Mouse (Mus musculus): ENCODE results near the gene Pllp. TPM values are rescaled to one million over a fixed set of nuclear protein-coding genes. Genes with fewer than 3 reads are reported as not detected.

Pllp gene
- polyA plus RNA-seq (2012; rRNA removed), result 214 and 242 TPM in 2 replicates

DNA sequence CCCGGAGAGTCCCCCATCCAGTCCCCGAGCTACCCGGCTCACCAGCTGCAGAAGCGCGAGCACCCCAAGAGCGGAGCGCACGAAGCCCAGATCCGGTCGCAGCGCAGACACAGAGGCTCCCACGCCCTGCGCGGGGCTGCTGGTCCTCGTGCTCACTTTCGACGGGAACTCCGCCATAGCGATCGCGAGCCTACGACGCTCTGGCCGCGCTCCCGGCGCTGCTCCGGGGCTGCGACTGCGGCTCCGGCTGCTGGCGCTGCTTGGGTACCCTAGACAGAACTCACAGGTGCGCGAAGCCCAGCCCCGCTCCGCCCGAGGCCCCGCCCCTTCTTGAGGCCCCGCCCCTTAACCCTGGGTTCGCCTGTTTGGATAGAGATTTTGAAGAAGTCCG is at the start of gene Pllp:
TSS of gene Pllp (minus strand) at position 285 of the 391 bp plus-strand sequence.
- Histone ChIP-seq H3K4me3 (replicated peaks; ENCODE audit: insufficient read depth, low read depth, low read length) (peak within 1 kb of the TSS; percentile 28), H3K27ac (ENCODE audit: insufficient read depth, low read length) (no peak within 1 kb of the TSS; the same call in 1 of the 2 replicates), H3K4me1 (ENCODE audit: control insufficient read depth, insufficient read depth, low read length) (no peaks in the 10 kb centered on the region), H3K27me3 (ENCODE audit: control insufficient read depth, insufficient read depth, low read length) (peaks cover 4% of the 10 kb centered on the region; the same call in 1 of the 2 replicates)
- WGBS, result under 1% methylated on average over 41 of the region's 41 CpGs
- no peak for DNase-seq
- TF ChIP-seq POLR2A (IDR thresholded peaks at IDR 0.05; ENCODE audit: borderline replicate concordance, insufficient read depth, low read length) (0 out of 2 replicates have a peak, but pooled peaks have one; percentile 12), CTCF (IDR thresholded peaks at IDR 0.05; ENCODE audit: borderline replicate concordance, insufficient read depth, low read depth, low read length) (no peak)

DNA sequence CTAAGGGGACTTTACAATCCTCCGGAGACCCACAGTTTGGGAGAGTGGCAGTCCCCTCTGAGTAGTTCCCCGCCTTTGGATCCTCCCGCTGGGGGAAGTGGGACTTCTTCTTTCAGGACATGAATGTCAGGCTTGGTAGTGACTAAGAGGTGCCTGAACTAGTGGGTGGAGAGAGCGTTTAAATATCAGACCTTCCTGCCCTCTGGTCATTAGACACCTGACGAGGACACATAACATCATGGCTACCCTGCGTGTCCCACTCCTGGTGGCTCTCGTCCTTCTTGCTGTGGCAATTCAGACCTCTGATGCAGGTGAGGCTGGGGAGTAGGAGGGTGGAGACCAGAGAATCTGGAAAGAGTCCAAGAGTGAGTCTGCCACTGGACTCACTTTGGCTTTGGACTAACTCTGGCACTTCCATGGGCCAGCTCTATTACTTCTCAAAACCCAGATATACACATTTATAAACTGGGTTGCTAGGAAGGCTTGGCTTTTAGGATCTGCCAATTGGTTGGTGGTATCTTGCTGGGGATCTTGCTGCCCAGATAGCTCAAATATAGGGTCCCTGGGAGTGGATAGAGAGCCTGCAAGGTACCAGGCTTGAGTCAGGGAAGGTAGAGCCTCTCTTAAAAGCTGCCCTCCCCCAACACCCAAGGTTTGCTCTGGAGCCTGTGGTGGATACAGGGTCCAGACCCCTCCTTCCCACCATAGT is 49.6 kb upstream of the Pllp start, which contains the start of gene Ccl22:
TSS of gene Ccl22 (plus strand) at position 115 of the 709 bp plus-strand sequence.
- no peak within 1 kb of the TSS for H3K27ac ChIP-seq (ENCODE audit: insufficient read depth, low read length)
- 91% methylated on average over 7 of the region's 7 CpGs for WGBS
- TF ChIP-seq CTCF (IDR thresholded peaks at IDR 0.05; ENCODE audit: borderline replicate concordance, insufficient read depth, low read depth, low read length), result no peak
- no peak for TF ChIP-seq POLR2A (IDR thresholded peaks at IDR 0.05; ENCODE audit: borderline replicate concordance, insufficient read depth, low read length)
- DNase-seq, result no peak
- no peaks in the 10 kb centered on the region for H3K27me3 ChIP-seq (ENCODE audit: control insufficient read depth, insufficient read depth, low read length)
- H3K4me1 ChIP-seq (ENCODE audit: control insufficient read depth, insufficient read depth, low read length), result no peaks in the 10 kb centered on the region
- H3K4me3 ChIP-seq (replicated peaks; ENCODE audit: insufficient read depth, low read depth, low read length), result no peak within 1 kb of the TSS

DNA sequence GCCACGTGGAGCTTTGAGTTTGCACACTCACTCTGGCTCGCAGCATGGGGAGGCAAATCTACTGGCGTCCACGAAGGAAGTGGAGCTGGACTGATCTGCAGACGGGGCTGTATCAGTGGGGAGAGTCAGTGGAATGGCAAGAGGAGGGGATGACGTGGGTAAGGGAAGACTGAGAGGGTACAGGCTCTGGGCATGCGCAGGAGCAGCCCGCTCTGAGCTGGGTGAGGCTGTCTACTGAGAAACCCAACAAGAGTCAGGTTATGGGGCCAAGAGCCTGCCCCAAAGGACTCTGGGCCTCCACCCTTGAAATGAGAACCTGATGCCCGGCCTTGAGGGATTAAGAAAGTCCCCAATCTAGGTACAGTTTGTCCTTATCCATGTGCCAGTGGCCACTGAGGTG is 48.9 kb upstream of the Pllp start:
- 80% methylated on average over 9 of the region's 9 CpGs for WGBS
- TF ChIP-seq POLR2A (IDR thresholded peaks at IDR 0.05; ENCODE audit: borderline replicate concordance, insufficient read depth, low read length), result no peak
- TF ChIP-seq CTCF (IDR thresholded peaks at IDR 0.05; ENCODE audit: borderline replicate concordance, insufficient read depth, low read depth, low read length), result no peak
- Histone ChIP-seq H3K4me3 (replicated peaks; ENCODE audit: insufficient read depth, low read depth, low read length) (no peak overlapping the region), H3K27ac (ENCODE audit: insufficient read depth, low read length) (no peak overlapping the region), H3K4me1 (ENCODE audit: control insufficient read depth, insufficient read depth, low read length) (no peaks in the 10 kb centered on the region), H3K27me3 (ENCODE audit: control insufficient read depth, insufficient read depth, low read length) (no peaks in the 10 kb centered on the region)
- DNase-seq, result no peak

DNA sequence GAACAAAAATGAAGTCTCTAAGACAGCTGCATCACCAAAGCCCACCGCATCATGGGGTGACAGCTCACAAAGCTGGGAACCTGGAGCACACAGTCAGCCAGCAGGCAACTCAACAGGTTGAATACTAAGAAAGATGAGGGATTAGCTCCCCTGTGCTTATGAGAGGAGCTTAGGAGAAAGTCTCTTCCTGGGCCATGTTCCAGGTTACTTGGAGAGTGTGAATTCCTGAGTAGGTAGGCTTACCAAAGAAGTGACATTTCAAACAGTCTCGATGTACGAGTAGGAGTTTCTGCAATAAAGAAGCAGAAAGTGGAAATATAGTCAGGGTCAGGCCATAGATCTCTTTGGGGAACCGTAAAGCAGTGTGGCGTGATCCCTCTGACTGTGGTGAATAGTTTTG is 48.4 kb upstream of the Pllp start:
- DNase-seq, result no peak
- 91% methylated on average over 5 of the region's 5 CpGs for WGBS
- Histone ChIP-seq H3K27ac (ENCODE audit: insufficient read depth, low read length) (no peak overlapping the region), H3K27me3 (ENCODE audit: control insufficient read depth, insufficient read depth, low read length) (no peaks in the 10 kb centered on the region), H3K4me1 (ENCODE audit: control insufficient read depth, insufficient read depth, low read length) (no peaks in the 10 kb centered on the region), H3K4me3 (replicated peaks; ENCODE audit: insufficient read depth, low read depth, low read length) (no peak overlapping the region)
- no peak for TF ChIP-seq POLR2A (IDR thresholded peaks at IDR 0.05; ENCODE audit: borderline replicate concordance, insufficient read depth, low read length)
- no peak for TF ChIP-seq CTCF (IDR thresholded peaks at IDR 0.05; ENCODE audit: borderline replicate concordance, insufficient read depth, low read depth, low read length)

DNA sequence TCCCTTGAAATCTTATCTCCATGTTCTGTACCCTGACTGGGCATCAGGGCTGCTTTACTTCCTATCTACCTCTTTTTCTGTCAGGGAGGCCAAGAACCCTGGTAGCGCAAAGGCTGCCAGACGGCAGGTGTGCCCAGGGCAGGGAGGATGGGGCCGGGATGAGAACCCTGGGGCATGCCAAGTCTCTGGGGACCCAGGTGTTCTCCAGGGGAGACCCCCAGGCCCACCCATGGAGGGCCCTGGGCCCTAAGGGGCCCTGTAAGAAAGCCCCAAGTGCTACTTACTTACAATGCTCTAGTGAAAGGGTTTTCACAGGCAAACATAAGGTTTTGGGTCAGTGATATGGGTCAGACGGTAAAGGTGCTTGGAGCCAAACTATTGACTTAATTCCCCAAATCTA is 45.6 kb upstream of the Pllp start:
- no peak for DNase-seq
- TF ChIP-seq POLR2A (IDR thresholded peaks at IDR 0.05; ENCODE audit: borderline replicate concordance, insufficient read depth, low read length) (no peak), CTCF (IDR thresholded peaks at IDR 0.05; ENCODE audit: borderline replicate concordance, insufficient read depth, low read depth, low read length) (no peak)
- WGBS, result 85% methylated on average over 4 of the region's 4 CpGs
- H3K4me3 ChIP-seq (replicated peaks; ENCODE audit: insufficient read depth, low read depth, low read length), result no peak overlapping the region
- no peaks in the 10 kb centered on the region for H3K27me3 ChIP-seq (ENCODE audit: control insufficient read depth, insufficient read depth, low read length)
- H3K27ac ChIP-seq (ENCODE audit: insufficient read depth, low read length), result no peak overlapping the region
- H3K4me1 ChIP-seq (ENCODE audit: control insufficient read depth, insufficient read depth, low read length), result no peaks in the 10 kb centered on the region

GRCm38 (mm10) chr8:94740591-94740990 is 44.5 kb upstream of the Pllp start:
- Histone ChIP-seq H3K4me3 (replicated peaks; ENCODE audit: insufficient read depth, low read depth, low read length) (no peak overlapping the region), H3K27me3 (ENCODE audit: control insufficient read depth, insufficient read depth, low read length) (no peaks in the 10 kb centered on the region), H3K27ac (ENCODE audit: insufficient read depth, low read length) (no peak overlapping the region), H3K4me1 (ENCODE audit: control insufficient read depth, insufficient read depth, low read length) (no peaks in the 10 kb centered on the region)
- no peak for DNase-seq
- TF ChIP-seq POLR2A (IDR thresholded peaks at IDR 0.05; ENCODE audit: borderline replicate concordance, insufficient read depth, low read length) (no peak), CTCF (IDR thresholded peaks at IDR 0.05; ENCODE audit: borderline replicate concordance, insufficient read depth, low read depth, low read length) (no peak)
- WGBS, result 82% methylated on average over 3 of the region's 3 CpGs

DNA sequence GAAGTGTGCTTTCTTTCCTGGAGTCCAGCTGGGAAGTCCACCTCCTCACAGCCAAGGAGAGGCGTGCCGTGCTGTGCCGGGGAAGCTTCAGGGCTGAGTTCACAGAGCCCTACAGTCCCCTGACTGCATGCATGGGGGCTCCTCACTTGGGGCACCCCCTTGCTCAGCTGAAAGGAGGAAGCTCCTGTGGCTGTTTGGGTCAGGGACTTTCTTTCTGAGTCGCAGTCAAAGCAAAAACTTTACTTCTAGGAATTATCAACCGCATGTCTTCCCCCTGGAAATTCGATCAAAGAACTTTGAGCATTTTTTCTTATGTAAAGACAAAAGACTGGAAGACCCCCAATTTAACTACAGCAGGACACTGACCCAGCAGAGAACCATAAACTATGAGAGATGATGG is 43.8 kb upstream of the Pllp start:
- Histone ChIP-seq H3K4me1 (ENCODE audit: control insufficient read depth, insufficient read depth, low read length) (no peaks in the 10 kb centered on the region), H3K27ac (ENCODE audit: insufficient read depth, low read length) (no peak overlapping the region), H3K4me3 (replicated peaks; ENCODE audit: insufficient read depth, low read depth, low read length) (no peak overlapping the region), H3K27me3 (ENCODE audit: control insufficient read depth, insufficient read depth, low read length) (no peaks in the 10 kb centered on the region)
- WGBS, result 45% methylated on average over 6 of the region's 6 CpGs
- DNase-seq, result no peak
- TF ChIP-seq CTCF (IDR thresholded peaks at IDR 0.05; ENCODE audit: borderline replicate concordance, insufficient read depth, low read depth, low read length) (no peak), POLR2A (IDR thresholded peaks at IDR 0.05; ENCODE audit: borderline replicate concordance, insufficient read depth, low read length) (no peak)

GRCm38 (mm10) chr8:94735426-94736094 is 39.5 kb upstream of the Pllp start:
- WGBS, result 60% methylated on average over 5 of the region's 5 CpGs
- Histone ChIP-seq H3K4me1 (ENCODE audit: control insufficient read depth, insufficient read depth, low read length) (no peaks in the 10 kb centered on the region; the same call in 1 of the 2 replicates), H3K27me3 (ENCODE audit: control insufficient read depth, insufficient read depth, low read length) (no peaks in the 10 kb centered on the region), H3K27ac (ENCODE audit: insufficient read depth, low read length) (no peak overlapping the region), H3K4me3 (replicated peaks; ENCODE audit: insufficient read depth, low read depth, low read length) (no peak overlapping the region)
- TF ChIP-seq CTCF (IDR thresholded peaks at IDR 0.05; ENCODE audit: borderline replicate concordance, insufficient read depth, low read depth, low read length), result no peak
- no peak for TF ChIP-seq POLR2A (IDR thresholded peaks at IDR 0.05; ENCODE audit: borderline replicate concordance, insufficient read depth, low read length)
- no peak for DNase-seq
